Mouse (Mus musculus): ENCODE results near the gene Atg7.
A peak's percentile ranks its signal among the peaks of the same experiment; 100 is the strongest.

Atg7 gene

GRCm38 (mm10) chr6:114787606-114788005, 144.7 kb downstream of the Atg7 start:
- no peak for DNase-seq (ENCODE audit: low read depth)

GRCm38 (mm10) chr6:114788663-114789062, 145.8 kb downstream of the Atg7 start:
- no peak for DNase-seq (ENCODE audit: low read depth)

- no peak for DNase-seq (ENCODE audit: low read depth)
Measured at GRCm38 (mm10) chr6:114790084-114790483, 147.2 kb downstream of the Atg7 start.

GRCm38 (mm10) chr6:114790902-114791301, 148.0 kb downstream of the Atg7 start:
- no peak for DNase-seq (ENCODE audit: low read depth)

GRCm38 (mm10) chr6:114791846-114792245, 148.9 kb downstream of the Atg7 start:
- DNase-seq (ENCODE audit: low read depth) = no peak

- no peak for DNase-seq (ENCODE audit: low read depth)
Measured at GRCm38 (mm10) chr6:114794706-114795105, 151.8 kb downstream of the Atg7 start.

- no peak for DNase-seq (ENCODE audit: low read depth)
Measured at GRCm38 (mm10) chr6:114795706-114796325, 152.9 kb downstream of the Atg7 start.

- no peak for DNase-seq (ENCODE audit: low read depth)
Measured at GRCm38 (mm10) chr6:114797901-114798300, 155.0 kb downstream of the Atg7 start.

- DNase-seq (ENCODE audit: low read depth) = no peak
Measured at GRCm38 (mm10) chr6:114798715-114799114, 155.8 kb downstream of the Atg7 start.

- DNase-seq (ENCODE audit: low read depth) = no peak
Measured at GRCm38 (mm10) chr6:114800291-114800965, 157.5 kb downstream of the Atg7 start.

GRCm38 (mm10) chr6:114803915-114804535, 161.1 kb downstream of the Atg7 start:
- DNase-seq (ENCODE audit: low read depth) = no peak

- DNase-seq (ENCODE audit: low read depth) = no peak
Measured at GRCm38 (mm10) chr6:114804866-114805265, 162.0 kb downstream of the Atg7 start.

- no peak for DNase-seq (ENCODE audit: low read depth)
Measured at GRCm38 (mm10) chr6:114805927-114806326, 163.0 kb downstream of the Atg7 start.

GRCm38 (mm10) chr6:114807474-114807873, 164.6 kb downstream of the Atg7 start:
- no peak for DNase-seq (ENCODE audit: low read depth)

- DNase-seq (ENCODE audit: low read depth) = no peak
Measured at GRCm38 (mm10) chr6:114808654-114809430, 165.9 kb downstream of the Atg7 start.

- no peak for DNase-seq (ENCODE audit: low read depth)
Measured at GRCm38 (mm10) chr6:114809431-114809811, 166.5 kb downstream of the Atg7 start.

GRCm38 (mm10) chr6:114812322-114812721, 169.4 kb downstream of the Atg7 start:
- DNase-seq (ENCODE audit: low read depth) = no peak

- no peak for DNase-seq (ENCODE audit: low read depth)
Measured at GRCm38 (mm10) chr6:114812779-114813178, 169.9 kb downstream of the Atg7 start.

GRCm38 (mm10) chr6:114814199-114814881, 171.4 kb downstream of the Atg7 start:
- no peak for DNase-seq (ENCODE audit: low read depth)

- no peak for DNase-seq (ENCODE audit: low read depth)
Measured at GRCm38 (mm10) chr6:114814882-114815650, 172.2 kb downstream of the Atg7 start.

GRCm38 (mm10) chr6:114817948-114818347, 175.1 kb downstream of the Atg7 start:
- DNase-seq (ENCODE audit: low read depth) = peak; percentile 31

Measured in c-Kit-positive CD71-positive TER-119-negative erythroid progenitor cells, embryonic 14.5 days (primary cell).